Mouse (Mus musculus) adrenal gland, postnatal 25 days (tissue): ENCODE data around the gene Zeb2. TPM values are rescaled to one million over a fixed set of nuclear protein-coding genes. Genes with fewer than 3 reads are reported as not detected.

ENCODE experiments used
- DNase-seq: peaks from one replicate; pipeline ENCODE4 v3.0.0; 2021; ENCODE audit warnings: mixed read lengths
- total RNA-seq: library from RNA; stranded (reverse); gene quantifications from 2 replicates; pipeline ENCODE4 v1.2.3, GENCODE M21; 2021

The Zeb2 gene
- total RNA-seq, 1 experiment from 2014 or later = 221 TPM

DNA sequence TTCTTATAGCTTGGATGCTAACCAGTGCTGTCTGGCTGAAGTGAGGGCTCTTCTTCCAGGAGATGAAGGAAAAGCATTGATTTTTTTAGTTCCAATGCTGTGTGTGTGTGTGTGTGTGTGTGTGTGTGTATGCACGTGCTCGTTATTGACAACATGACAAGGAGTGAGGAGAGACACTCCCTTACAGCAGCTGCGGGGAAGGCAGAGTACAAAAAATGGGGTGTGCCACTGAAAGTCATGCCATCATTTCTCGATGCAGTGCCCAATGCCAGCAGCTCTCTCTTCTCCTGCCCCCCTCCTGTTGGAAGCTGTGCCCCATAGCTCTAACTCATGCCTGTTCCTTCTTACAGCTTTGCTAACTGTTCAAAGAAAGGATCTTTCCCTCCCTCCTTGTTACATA lies 56.4 kb downstream of the Zeb2 start:
- no peak for DNase-seq

DNA sequence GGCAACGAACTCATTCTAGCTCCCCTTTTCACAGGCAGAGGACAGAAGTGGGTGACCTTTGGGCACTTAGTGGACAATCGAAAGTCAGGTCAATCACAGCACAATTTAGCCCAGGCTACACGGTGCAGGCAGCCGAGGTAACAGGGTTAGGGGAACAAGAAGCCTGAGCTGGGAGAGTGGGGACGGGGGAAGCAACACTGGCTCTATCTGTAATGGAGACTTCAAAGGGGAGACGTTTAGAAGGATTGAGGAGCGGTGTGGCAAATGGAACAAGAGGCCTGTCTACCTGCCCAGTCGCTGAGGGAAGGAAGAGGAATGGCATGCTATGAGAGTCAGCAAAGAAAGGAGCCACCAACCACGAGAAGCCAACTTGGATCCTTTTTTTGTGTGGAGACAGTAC lies 57.0 kb downstream of the Zeb2 start:
- no peak for DNase-seq

DNA sequence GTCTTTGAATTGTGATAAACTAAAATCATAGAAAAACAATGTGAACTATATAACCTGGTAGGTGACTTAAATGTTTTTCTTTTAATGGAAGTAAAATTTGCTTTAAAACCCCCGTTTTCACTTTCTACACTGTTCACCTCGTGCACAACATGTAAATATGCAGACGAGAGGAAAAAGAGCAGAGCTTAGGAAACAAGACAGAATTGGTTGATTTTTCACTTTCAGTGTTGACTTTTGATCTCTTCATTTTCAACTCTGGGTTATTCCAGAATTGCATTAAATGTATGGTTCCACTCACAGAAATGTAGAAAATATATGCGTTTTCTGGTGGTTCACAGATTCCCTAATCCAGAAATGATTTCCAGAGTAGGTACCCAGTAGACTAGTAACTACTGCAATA lies 57.6 kb downstream of the Zeb2 start:
- DNase-seq = no peak

DNA sequence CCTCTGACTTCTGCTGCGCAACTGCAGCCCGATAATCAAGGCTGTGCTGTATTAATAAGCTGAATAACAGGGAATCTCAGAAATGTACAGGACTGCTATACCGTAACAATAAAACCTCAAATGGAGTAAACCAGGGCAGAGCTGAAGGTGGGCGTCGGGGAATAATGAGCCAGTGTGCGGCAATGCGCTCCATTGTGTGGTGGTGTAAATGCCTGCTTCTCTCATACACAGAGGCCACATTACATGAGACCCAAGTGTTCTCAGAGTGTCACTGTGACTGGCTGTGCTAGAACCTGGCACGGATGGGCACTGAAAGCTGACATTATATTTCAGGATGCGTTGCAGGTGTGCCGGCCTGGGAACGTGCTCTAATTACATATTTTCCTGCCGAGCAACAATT lies 58.2 kb downstream of the Zeb2 start:
- no peak for DNase-seq

DNA sequence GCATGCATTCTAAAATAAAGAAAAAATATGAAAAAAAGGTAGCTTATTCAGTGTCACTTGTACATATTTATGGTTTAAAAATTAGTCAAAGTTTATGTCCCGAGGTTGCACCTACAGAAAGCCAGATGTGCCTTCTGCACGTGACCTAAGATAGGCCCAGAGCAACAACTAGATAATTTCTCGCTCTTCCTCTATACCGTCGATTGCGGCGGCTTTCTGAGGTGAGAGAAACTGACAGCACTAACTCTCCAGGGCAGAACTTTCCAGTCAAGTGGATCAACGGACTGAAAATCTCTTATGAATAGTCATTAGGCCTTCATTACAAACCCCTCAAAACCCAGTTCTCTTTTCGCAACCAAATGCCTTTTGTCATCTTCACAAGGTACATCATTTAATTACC lies 59.0 kb downstream of the Zeb2 start:
- DNase-seq = no peak

DNA sequence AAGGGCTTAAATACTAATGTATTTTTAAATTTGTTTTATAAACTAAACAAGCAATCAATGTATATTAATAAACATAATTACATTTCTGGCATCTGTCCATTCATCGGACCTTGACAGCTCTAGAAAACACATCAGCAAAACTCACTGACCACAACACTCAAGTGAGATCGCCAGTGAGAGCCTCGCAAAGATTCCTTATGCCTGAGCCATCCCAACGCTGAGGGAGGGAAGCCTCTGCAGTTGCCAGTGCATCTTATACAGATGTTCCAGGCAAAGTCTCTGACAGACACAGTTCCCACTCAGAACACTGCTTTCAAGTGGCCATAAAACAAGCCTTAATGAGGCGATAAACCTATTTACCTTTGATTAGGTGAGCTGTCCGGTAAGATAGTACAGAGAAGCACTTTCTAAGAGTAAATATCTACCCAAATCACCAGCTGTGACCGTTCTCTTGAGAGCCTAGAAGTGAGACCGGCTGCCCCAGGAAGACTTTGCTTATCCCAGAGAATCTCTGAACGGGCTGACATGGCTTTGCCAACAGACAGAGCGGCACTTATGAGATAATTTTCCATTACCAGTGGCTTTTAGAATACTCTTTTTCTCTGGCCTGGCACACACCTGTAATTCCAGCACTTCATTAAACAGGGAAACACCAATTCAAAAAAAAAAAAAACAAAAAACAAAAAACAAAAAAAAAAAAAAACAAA lies 60.2 kb downstream of the Zeb2 start:
- DNase-seq = no peak

DNA sequence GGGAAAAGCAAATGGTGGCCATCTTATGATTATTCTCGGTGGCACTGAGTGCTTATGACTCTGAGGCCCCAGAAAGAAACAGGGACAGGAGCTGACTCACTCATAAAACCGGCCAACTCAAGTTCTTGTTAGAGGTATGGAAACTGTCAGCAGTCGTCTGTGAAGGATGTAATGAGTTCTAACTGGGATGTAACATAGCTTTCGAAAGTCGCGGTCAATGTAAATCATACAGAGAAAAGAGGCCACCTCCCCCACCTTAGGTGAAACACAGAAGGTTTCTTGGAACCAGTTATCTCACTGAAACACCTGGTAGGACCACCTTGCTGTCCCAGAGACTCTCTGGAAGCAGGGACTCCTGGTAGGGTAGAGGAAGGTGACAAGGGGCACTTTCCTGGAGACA lies 61.3 kb downstream of the Zeb2 start:
- no peak for DNase-seq

DNA sequence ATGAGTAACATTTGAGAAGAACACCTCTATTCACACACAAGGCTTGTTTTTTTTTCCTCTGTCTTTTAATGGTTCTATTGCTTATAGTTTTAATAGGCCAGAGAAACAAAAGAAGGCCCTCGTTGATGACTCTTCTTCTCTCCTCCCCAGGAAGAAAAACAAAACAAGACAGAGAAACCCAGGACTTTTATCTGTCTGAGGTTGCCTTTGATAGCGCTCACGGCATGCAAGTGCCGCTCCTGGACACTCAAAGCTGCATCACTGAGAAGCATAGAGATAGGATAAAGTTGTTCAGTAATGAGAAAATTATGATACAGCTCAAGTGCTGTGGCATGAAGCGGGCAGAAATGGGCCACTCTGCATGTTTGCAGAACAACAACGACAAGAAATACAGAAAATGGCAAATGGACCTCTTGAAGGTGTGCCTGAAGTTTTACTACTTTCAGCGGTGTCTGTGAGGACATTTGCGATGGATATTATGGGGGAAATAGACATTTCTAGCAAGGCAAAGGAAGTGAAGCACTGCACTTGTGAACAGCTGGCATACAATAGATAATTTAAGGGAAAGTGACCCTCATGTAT lies 62.1 kb downstream of the Zeb2 start:
- DNase-seq = no peak

DNA sequence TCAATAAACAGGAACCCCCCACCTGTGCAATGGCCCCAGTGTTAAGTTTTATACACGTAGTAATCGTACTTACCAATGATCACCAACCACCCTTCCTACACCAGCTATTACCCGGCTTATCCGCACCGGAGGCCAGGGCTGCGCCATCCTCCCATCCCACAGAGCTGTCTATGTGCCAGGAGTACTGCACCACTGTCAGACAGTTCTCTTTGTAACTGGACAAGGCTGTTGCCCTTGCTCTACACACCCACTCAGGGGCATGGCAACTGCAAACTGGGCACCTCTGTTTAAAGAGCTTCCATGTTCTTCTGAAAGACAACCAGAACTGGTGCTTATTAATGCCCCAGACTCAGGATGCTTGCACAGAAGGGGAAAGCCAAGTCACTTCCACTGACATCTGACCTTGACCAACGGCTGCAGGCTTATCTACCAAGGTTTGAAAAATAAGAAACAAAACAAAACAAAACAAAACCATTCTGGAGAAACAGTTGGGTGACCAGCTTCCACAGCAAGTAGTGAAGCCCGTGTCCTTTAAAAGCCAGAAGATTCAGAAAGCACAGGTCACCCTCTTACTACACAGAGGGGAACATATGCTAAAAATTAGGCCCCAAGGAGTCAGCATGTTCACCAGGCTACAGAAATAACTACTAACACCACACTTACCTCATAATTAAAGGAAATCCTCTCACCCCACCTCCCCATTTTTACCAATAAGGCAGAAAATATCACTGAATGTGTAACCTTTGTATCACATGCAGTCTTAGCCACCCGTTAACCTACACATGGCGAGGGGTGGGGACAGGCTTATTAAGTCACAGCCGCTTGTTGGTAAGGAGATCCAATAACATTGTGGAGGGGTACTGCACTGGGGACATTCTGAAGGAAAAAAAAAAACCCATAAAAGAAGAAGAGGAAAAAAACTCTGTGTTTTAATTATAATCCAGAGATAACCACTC lies 62.8 kb downstream of the Zeb2 start:
- no peak for DNase-seq

DNA sequence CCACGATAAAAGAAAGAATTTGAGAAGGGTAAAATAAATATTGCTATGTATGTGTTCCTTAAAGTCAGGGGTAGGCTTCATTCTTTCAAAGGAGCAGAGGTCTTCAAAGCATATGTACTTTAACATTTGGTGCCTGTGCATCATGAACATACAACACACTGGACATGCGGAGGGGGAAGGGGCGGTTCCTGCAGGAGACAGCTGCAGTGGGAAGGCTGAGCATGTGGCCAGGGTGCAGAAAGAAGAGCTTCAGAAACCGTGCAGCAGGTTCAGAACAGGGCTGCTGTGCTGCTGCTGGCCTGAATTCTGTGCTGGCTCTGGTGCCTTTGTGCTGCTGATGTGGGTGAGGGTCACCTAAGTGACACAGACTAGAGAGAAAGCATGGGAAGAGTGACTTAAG lies 64.6 kb downstream of the Zeb2 start:
- no peak for DNase-seq

DNA sequence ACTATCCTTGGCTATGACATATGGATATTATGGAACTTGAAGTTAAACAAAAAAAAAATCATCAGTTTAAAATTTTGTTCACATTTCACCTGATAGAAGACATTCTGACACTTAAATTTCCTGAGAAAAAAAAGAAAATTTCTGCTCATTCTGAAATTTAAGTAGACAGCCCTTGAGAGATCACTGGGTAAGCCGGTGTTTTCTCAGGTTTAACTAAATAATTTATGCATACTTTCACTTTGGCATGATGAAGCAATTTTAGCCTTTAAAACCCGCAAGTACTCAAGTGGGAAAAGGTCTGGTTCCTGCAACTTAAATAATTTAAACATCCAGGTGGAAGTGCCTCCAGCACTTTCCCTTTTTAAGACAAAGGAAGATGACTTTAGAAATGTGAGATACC lies 65.9 kb downstream of the Zeb2 start:
- DNase-seq = no peak

DNA sequence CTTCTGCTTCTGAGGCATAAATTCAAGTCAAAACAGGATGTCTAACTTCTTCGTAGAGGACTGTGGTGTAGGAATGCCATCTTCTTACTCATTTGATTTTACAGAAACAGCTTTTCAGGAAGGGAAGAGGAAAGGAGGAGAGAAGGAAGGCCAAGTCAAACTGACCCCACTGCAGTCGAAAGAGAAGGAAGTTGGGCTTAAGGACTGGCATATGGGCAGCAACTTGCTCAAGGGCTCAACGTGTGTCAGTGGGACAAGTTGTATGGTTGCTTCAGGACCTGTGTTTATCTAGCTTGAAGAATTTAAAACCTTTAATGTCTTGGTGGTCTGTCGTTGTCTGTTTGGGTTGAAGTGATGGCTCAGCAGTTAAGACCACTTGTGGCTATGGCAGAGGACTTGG lies 67.3 kb downstream of the Zeb2 start:
- DNase-seq = no peak

DNA sequence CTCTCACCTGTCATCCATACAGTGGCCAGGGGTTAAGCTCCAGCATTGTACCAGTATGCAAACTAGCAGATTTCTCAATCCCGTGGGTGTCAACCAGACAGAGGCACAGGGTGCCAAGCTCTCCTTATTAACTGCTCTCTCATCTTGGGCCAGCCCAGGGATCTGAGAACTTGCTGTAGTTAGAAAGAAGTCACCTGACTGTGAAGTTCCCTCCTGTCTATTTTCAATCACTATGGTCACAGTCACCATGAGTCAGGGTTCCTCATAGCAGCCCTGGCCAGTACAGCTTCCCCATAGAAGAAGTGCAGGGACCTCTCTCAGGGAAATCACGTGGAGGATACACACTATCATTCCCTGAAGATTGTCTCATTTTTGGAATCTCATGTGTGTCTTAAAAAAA lies 67.9 kb downstream of the Zeb2 start:
- no peak for DNase-seq

DNA sequence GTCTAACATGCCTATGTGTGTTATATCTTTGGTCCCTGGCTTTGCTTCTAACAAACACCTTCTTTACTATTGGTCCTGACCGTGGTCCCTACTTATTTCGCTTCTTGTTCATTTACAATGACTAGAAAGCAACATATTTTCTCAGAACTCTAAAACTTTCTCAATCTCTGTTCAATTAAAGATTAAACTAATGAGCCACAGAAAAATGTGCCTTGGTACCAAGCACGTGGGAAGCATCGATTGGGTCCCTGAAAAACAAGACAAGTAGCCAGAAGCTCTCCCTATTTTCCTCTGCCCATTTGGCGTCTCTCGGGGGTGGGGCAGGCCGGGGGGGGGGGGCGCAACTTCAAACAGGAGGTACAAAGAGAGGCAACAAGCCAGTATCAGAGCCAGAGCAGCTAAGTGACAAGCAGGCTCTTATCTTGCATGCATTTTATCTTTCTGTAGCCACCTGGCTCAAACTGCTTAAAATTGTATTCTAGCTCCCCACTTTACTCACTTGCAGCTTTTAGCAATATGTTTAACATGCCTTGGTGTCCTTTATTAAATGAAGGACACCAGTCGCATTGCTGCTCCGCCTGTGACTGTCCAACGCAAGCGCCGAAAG lies 76.4 kb downstream of the Zeb2 start:
- no peak for DNase-seq

DNA sequence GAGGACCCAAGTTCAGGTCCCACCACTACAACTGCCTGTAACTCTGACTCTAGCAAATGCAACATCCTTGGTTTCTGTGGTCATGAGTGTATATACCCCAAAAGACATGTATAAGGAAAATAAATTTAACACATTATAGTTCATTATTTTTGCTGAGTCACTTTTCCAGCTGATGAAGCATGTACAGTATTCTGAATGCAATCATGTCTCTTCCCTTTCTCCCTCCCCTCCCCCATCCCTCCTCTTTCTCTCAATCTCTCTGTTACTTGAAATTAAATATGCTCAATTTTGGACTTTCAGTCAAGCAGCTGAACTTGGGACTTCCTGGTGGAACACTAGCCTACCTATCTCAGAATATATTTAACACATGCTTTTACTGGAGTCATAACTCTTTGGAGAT lies 77.7 kb downstream of the Zeb2 start:
- DNase-seq = no peak

DNA sequence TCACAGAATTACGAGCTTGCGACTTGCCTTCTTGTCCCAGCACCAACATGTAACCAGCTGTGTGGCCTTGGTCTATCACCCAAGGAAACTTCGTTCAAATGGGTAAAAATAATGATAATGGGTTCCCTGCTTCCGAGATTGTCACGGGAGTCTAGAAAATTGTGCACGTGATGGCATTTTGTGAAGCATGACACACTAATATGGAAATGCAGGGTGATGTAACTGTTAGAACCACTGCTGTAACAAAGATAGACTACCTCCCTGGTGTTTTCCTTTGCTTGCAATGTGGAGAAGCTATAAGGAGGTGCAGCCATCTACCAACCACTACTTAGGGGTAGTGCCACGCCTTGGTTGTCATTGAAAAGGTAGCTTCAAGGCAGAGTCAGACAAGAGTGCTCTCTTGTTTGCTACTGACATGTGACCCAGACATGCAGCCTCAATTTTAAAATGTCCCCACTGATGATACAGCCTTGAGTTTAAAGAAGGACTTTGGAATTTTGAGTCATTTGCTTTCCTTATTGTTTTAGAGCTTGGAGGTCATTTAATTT lies 89.0 kb downstream of the Zeb2 start:
- no peak for DNase-seq

DNA sequence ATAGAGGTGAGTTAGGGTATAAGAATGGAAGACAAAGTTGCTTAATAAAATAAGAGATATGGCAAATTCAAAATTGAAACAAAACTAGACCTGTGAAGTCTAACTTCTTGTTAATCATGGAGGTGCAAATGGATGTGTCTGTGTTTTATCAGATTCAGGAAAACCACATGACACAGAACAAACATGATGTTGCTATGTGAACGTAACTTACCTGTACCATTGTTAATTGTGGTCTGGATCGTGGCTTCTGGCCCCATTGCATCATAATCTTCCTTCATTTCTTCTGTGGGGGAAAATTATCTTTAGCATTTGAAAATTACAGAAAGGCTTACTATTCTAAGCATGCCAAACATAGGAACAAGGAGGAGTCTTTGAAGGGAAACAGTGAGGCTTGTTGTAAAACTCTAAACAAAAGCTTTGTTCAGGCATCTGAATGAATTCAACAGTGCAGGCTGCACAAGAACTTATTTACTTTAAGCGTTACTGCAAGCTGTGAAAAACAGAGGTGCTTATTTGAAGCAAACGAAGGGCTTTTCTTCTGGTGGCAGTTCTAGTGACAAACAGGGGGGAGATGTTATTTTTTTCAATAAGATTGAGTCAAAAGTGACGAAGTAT lies 99.9 kb downstream of the Zeb2 start:
- no peak for DNase-seq

DNA sequence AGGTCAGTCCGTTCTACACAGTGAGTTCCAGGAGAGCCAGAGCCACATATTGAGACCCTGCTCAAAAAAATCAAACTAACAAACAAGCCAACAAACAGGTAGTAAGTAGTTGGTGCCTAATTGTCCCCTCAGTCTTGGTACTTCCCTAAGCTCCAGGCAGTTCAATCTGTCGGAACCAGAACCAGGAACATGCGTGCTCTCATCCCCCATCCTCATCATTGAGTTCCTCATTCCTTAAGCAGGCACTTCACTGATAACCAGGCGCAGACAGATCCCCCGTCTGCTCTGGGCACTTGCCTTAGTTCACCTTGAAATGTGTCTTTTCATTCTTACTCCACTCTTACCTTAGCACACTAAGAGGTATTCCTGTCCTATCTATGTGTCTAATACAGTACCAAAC lies 103.9 kb downstream of the Zeb2 start:
- DNase-seq = no peak

DNA sequence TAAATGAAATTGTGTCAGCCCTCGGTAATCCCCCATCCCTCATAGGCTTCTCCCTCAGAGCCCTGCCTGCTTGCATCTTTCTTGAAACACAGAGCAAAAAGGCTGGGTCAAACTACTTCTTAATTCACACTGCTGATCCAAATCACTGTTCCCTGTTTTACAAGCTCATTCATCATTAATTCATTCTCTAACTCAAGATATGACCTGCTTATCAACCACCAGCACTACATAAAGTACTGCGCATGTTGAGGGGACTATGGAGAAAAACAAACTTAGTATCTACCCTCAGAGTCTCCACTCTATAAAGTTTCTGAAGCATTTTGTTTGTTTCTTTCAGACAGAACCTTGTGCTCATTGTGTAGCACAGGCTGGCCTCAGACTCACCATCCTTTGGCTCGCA lies 104.5 kb downstream of the Zeb2 start:
- no peak for DNase-seq

DNA sequence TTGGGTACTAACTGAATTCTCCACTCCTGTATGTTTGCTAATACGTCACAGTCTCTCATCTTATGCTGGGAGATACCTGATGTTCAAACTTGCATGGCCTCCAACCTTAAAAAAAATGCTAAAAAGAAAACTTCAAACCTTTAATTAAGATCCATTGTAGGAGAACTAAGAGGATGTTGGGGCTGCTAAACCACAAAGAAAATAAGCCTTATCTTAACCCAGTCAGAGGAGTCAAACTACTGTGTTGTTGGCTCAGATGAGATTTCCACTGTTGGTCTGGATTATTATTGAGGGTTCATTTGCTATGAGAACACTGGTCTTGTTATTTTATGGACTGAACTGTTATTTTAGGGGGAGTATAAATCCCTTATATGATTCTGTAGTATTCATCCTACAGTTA lies 106.5 kb downstream of the Zeb2 start:
- no peak for DNase-seq

DNA sequence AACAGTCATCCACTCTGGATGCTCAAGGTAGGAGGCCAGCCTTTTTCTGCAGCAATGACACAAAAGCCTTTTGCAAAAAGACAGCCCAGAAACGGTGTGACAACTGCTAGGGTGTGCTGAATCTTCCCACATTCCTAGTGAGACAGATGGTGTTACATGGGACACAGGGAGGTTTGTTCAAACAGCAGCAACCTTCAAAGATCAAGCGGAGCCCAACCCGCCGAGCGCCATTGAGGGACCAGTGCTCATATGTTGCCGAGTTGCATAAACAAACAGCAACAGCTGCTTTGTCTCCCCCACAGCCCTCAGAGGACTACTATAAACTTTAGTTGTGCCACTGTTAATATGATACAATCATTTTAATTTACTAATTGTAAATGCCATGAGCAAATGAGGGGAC lies 117.3 kb downstream of the Zeb2 start:
- DNase-seq = no peak

DNA sequence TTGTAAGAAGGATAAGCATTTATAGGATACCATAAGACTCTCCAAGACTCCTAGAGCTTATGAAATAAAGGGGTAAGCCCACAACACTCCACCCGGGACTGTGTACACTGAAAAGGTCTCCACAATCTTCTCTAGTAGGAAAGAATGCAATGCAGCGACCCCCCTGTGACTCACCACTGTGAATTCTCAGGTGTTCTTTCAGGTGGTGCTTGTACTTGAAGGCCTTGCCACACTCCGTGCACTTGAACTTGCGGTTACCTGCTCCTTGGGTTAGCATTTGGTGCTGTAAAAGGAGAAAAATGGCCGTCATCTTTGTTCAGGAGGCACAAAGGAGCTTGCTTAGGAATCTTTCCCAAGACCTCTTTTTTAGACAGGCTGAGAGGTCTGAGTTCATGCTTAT lies 118.5 kb downstream of the Zeb2 start:
- no peak for DNase-seq
